ENCODE assay signal across 23 mouse cellular contexts in the genomic region with DNA sequence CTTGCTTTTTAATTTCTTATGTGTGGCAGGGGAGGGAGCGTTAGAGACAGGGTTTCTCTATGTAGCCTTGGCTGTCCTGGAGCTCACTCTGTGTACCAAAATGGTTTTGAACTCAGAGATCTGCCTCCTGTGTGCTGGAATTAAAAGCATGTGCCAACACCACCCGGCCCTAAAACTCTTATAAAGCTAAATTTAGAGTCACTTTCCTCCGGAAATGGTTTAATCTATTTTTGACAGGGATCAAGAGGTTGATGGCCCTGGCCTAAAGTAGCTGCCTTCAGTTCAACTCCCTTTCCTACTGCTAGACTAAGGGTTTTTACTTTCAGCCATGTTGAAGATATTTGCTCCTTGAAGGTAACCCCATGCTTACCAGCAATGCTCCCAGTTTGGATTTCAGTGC. TPM values are rescaled to one million over a fixed set of nuclear protein-coding genes. Genes with fewer than 3 reads are reported as not detected.
DNase-seq lines count a peak whose midpoint lies in the region; ATAC-seq and TF ChIP-seq lines count a peak whose summit lies in the region.
"Had no signal": no experiment of that assay in that cellular context is flagged by ENCODE, and none has a peak within 500 bp of the region (broad histone marks: within the 10 kb centered on the region; RNA-seq: fewer than 3 reads in every experiment).

No protein-coding gene starts in this region.

- H3K9me3 ChIP-seq in forebrain, embryonic 10.5 days, result no peaks in the 10 kb centered on the region
- no peaks in the 10 kb centered on the region for H3K9me3 ChIP-seq in forebrain, embryonic 15.5 days
- no peaks in the 10 kb centered on the region for H3K9me3 ChIP-seq in heart, embryonic 15.5 days (replicated peaks)
- H3K9me3 ChIP-seq in kidney, embryonic 16.5 days (ENCODE audit: low read length), result no peaks in the 10 kb centered on the region
- no peaks in the 10 kb centered on the region for H3K9me3 ChIP-seq in midbrain, postnatal 0 days (ENCODE audit: low read length)
- H3K9me3 ChIP-seq: hindbrain, embryonic 15.5 days; limb, embryonic 12.5 days; liver, embryonic 13.5 days had no signal

- no peaks in the 10 kb centered on the region for H3K36me3 ChIP-seq in forebrain, embryonic 10.5 days (replicated peaks)
- H3K36me3 ChIP-seq in forebrain, embryonic 15.5 days, result no peaks in the 10 kb centered on the region
- H3K36me3 ChIP-seq in heart, embryonic 15.5 days, result no peaks in the 10 kb centered on the region
- no peaks in the 10 kb centered on the region for H3K36me3 ChIP-seq in kidney, embryonic 16.5 days (ENCODE audit: insufficient read depth, low read length)
- no peaks in the 10 kb centered on the region for H3K36me3 ChIP-seq in midbrain, postnatal 0 days (ENCODE audit: insufficient read depth, low read length)
- H3K36me3 ChIP-seq: hindbrain, embryonic 15.5 days; limb, embryonic 12.5 days; liver, embryonic 13.5 days had no signal

- H3K4me3 ChIP-seq in forebrain, embryonic 10.5 days, result no peak overlapping the region
- H3K4me3 ChIP-seq in forebrain, embryonic 15.5 days, result no peak overlapping the region
- no peak overlapping the region for H3K4me3 ChIP-seq in heart, embryonic 15.5 days
- no peak overlapping the region for H3K4me3 ChIP-seq in kidney, embryonic 16.5 days (ENCODE audit: low read length)
- no peak overlapping the region for H3K4me3 ChIP-seq in midbrain, postnatal 0 days (ENCODE audit: low read depth, low read length)

- no peak overlapping the region for H3K9ac ChIP-seq in forebrain, embryonic 15.5 days (replicated peaks)
- no peak overlapping the region for H3K9ac ChIP-seq in heart, embryonic 15.5 days
- H3K9ac ChIP-seq in kidney, embryonic 16.5 days (replicated peaks; ENCODE audit: low read length), result no peak overlapping the region
- H3K9ac ChIP-seq in midbrain, postnatal 0 days (replicated peaks; ENCODE audit: low read length, poor library complexity, severe bottlenecking), result no peak overlapping the region
- H3K9ac ChIP-seq: hindbrain, embryonic 15.5 days; limb, embryonic 12.5 days had no signal

- ATAC-seq in forebrain, embryonic 15.5 days (replicated peaks), result no peak
- ATAC-seq in heart, embryonic 15.5 days (replicated peaks; ENCODE audit: insufficient number of reproducible peaks, insufficient read depth, low FRiP score, low read depth), result no peak
- no peak for ATAC-seq in kidney, embryonic 16.5 days (ENCODE audit: low FRiP score, low TSS enrichment)
- ATAC-seq in midbrain, postnatal 0 days (ENCODE audit: low FRiP score), result no peak

- WGBS in forebrain, embryonic 10.5 days, result 69% methylated on average over 3 of the region's 3 CpGs
- WGBS in forebrain, embryonic 15.5 days, result 83% methylated on average over 3 of the region's 3 CpGs
- 28% methylated on average over 3 of the region's 3 CpGs for WGBS in heart, embryonic 15.5 days
- 31% methylated on average over 3 of the region's 3 CpGs for WGBS in kidney, embryonic 16.5 days
- 83% methylated on average over 3 of the region's 3 CpGs for WGBS in midbrain, postnatal 0 days

- DNase-seq in forebrain, embryonic 10.5 days (ENCODE audit: extremely low spot score, low spot score), result no peak
- no peak for DNase-seq in heart, adult 8-10 months (ENCODE audit: low spot score)
- DNase-seq in kidney, adult 18-20 months, result no peak
- no peak for DNase-seq in midbrain, postnatal 0 days (ENCODE audit: low spot score)
- DNase-seq in adrenal gland, adult 2 months, result no peak
- DNase-seq: cerebellum, adult 8-10 months; cerebellum, postnatal 36 days; layer of hippocampus, postnatal 36 days; liver, embryonic 13.5 days; right cerebral cortex, postnatal 25 days had no signal

- peaks cover 44% of the 10 kb centered on the region for H3K27me3 ChIP-seq in forebrain, embryonic 10.5 days (ENCODE audit: poor library complexity, severe bottlenecking)
- H3K27me3 ChIP-seq in forebrain, embryonic 15.5 days, result no peaks in the 10 kb centered on the region
- no peaks in the 10 kb centered on the region for H3K27me3 ChIP-seq in heart, embryonic 15.5 days
- no peaks in the 10 kb centered on the region for H3K27me3 ChIP-seq in kidney, embryonic 16.5 days (ENCODE audit: insufficient read depth, low read length)
- no peaks in the 10 kb centered on the region for H3K27me3 ChIP-seq in midbrain, postnatal 0 days (ENCODE audit: insufficient read depth, low read length)
- H3K27me3 ChIP-seq: hindbrain, embryonic 15.5 days; limb, embryonic 12.5 days; liver, embryonic 13.5 days had no signal

- H3K27ac ChIP-seq in forebrain, embryonic 10.5 days, result 0 out of 2 replicates have a peak overlapping the region, but pooled peaks have one; percentile 11
- H3K27ac ChIP-seq in forebrain, embryonic 15.5 days (replicated peaks), result no peak overlapping the region
- peak overlapping the region; percentile 57 for H3K27ac ChIP-seq in heart, embryonic 15.5 days
- peak overlapping the region; percentile 2; the same call in 1 of the 2 replicates for H3K27ac ChIP-seq in kidney, embryonic 16.5 days (ENCODE audit: low read length)
- no peak overlapping the region for H3K27ac ChIP-seq in midbrain, postnatal 0 days (ENCODE audit: low read depth, low read length)
- H3K27ac ChIP-seq: hindbrain, embryonic 15.5 days; limb, embryonic 12.5 days; liver, embryonic 13.5 days had no signal

- H3K4me2 ChIP-seq in forebrain, embryonic 15.5 days (replicated peaks), result no peak overlapping the region
- peak overlapping the region; percentile 73; the same call in 1 of the 2 replicates for H3K4me2 ChIP-seq in heart, embryonic 15.5 days
- no peak overlapping the region for H3K4me2 ChIP-seq in kidney, embryonic 16.5 days (replicated peaks; ENCODE audit: low read depth, low read length)
- no peak overlapping the region for H3K4me2 ChIP-seq in midbrain, postnatal 0 days (ENCODE audit: low read depth, low read length, poor library complexity, severe bottlenecking)

- peaks cover 17% of the 10 kb centered on the region for H3K4me1 ChIP-seq in forebrain, embryonic 10.5 days
- H3K4me1 ChIP-seq in forebrain, embryonic 15.5 days, result peaks cover 4% of the 10 kb centered on the region
- peaks cover 13% of the 10 kb centered on the region for H3K4me1 ChIP-seq in heart, embryonic 15.5 days (replicated peaks)
- H3K4me1 ChIP-seq in kidney, embryonic 16.5 days (ENCODE audit: insufficient read depth, low read length), result peaks cover 15% of the 10 kb centered on the region
- H3K4me1 ChIP-seq in midbrain, postnatal 0 days (ENCODE audit: insufficient read depth, low read length), result no peaks in the 10 kb centered on the region

- no peak for TF ChIP-seq CTCF in midbrain, postnatal 0 days (IDR thresholded peaks at IDR 0.05)

RNA-seq across cellular contexts. Expression of a gene that starts 0.8 kb away (rescaled TPM):
- polyA plus RNA-seq in forebrain, embryonic 10.5 days (2016; fragmentation: Nextera tagmentation; extraction: Ambion mirVana), result 0.80 and 1.3 TPM in 2 replicates
- not detected in 2 replicates for polyA plus RNA-seq in forebrain, embryonic 15.5 days (2015; fragmentation: Nextera tagmentation; extraction: Ambion mirVana)
- polyA plus RNA-seq in heart, embryonic 15.5 days (2015; fragmentation: Nextera tagmentation; extraction: Ambion mirVana), result 0.43 TPM in 1 of 2 replicates, not detected in the other
- not detected for total RNA-seq in heart, adult 8-10 months (2022)
- 0.65 and 0.90 TPM in 2 replicates for polyA plus RNA-seq in kidney, embryonic 16.5 days (2015; fragmentation: Nextera tagmentation; extraction: Ambion mirVana)
- 0.88 TPM in 1 of 2 replicates, not detected in the other for total RNA-seq in midbrain, postnatal 0 days (2014; rRNA removed)
- 0.16 and 0.40 TPM in 2 replicates for polyA plus RNA-seq in midbrain, postnatal 0 days (2015; fragmentation: Nextera tagmentation; extraction: Ambion mirVana)
- total RNA-seq in adrenal gland, adult 2 months (2021), result not detected
- not detected in 2 replicates for polyA plus RNA-seq in adrenal gland, adult 2 months (2012; rRNA removed)
- total RNA-seq: gastrocnemius, postnatal 36 days; layer of hippocampus, adult 8-10 months; layer of hippocampus, postnatal 36 days; left cerebral cortex, postnatal 10 days; monocyte, adult 5-6 weeks had no signal
- polyA plus RNA-seq: limb, embryonic 12.5 days; lung, adult 2 months; midbrain, embryonic 11.5 days; neural tube, embryonic 11.5 days had no signal

RNA-seq across cellular contexts. Expression of a gene that starts 22.4 kb away (rescaled TPM):
- 31.1 and 33.8 TPM in 2 replicates for polyA plus RNA-seq in forebrain, embryonic 10.5 days (2016; fragmentation: Nextera tagmentation; extraction: Ambion mirVana)
- polyA plus RNA-seq in forebrain, embryonic 15.5 days (2015; fragmentation: Nextera tagmentation; extraction: Ambion mirVana), result 65.8 and 66.4 TPM in 2 replicates
- 27.0 and 32.4 TPM in 2 replicates for polyA plus RNA-seq in heart, embryonic 15.5 days (2015; fragmentation: Nextera tagmentation; extraction: Ambion mirVana)
- total RNA-seq in heart, adult 8-10 months (2022), result 10 to 100 TPM; 12.7 to 23.4 (median 17.5) TPM
- 31.3 and 32.1 TPM in 2 replicates for polyA plus RNA-seq in kidney, embryonic 16.5 days (2015; fragmentation: Nextera tagmentation; extraction: Ambion mirVana)
- 43.7 and 68.2 TPM in 2 replicates for total RNA-seq in midbrain, postnatal 0 days (2014; rRNA removed)
- polyA plus RNA-seq in midbrain, postnatal 0 days (2015; fragmentation: Nextera tagmentation; extraction: Ambion mirVana), result 51.9 and 65.8 TPM in 2 replicates
- total RNA-seq in adrenal gland, adult 2 months (2021), result 10 to 100 TPM; 38.7 to 49.6 TPM
- 2.6 TPM in 2 replicates for polyA plus RNA-seq in adrenal gland, adult 2 months (2012; rRNA removed)

RNA-seq across cellular contexts. Expression of a gene that starts 45.3 kb away (rescaled TPM):
- polyA plus RNA-seq in forebrain, embryonic 10.5 days (2016; fragmentation: Nextera tagmentation; extraction: Ambion mirVana), result 7.4 and 9.6 TPM in 2 replicates
- polyA plus RNA-seq in forebrain, embryonic 15.5 days (2015; fragmentation: Nextera tagmentation; extraction: Ambion mirVana), result 1.5 and 1.8 TPM in 2 replicates
- 1.1 and 1.2 TPM in 2 replicates for polyA plus RNA-seq in heart, embryonic 15.5 days (2015; fragmentation: Nextera tagmentation; extraction: Ambion mirVana)
- 1 to 10 TPM; 3.1 to 4.4 (median 3.5) TPM for total RNA-seq in heart, adult 8-10 months (2022)
- polyA plus RNA-seq in kidney, embryonic 16.5 days (2015; fragmentation: Nextera tagmentation; extraction: Ambion mirVana), result 5.4 and 6.3 TPM in 2 replicates
- total RNA-seq in midbrain, postnatal 0 days (2014; rRNA removed), result 9.1 TPM in 2 replicates
- 1.2 and 1.5 TPM in 2 replicates for polyA plus RNA-seq in midbrain, postnatal 0 days (2015; fragmentation: Nextera tagmentation; extraction: Ambion mirVana)
- 1 to 10 TPM; 2.0 to 3.4 TPM for total RNA-seq in adrenal gland, adult 2 months (2021)
- 1.2 and 1.3 TPM in 2 replicates for polyA plus RNA-seq in adrenal gland, adult 2 months (2012; rRNA removed)
- total RNA-seq: megakaryocyte progenitor cell, adult 5-6 weeks had no signal

Comparison
In these comparisons a context has a peak if more than half of its experiments do, and no peak if none do; other contexts are left out.
1. H3K27ac ChIP-seq: peak in forebrain, embryonic 10.5 days (single experiment), heart, embryonic 15.5 days (single experiment) and kidney, embryonic 16.5 days (single experiment); none in forebrain, embryonic 15.5 days (single experiment) and midbrain, postnatal 0 days (single experiment).